Mouse (Mus musculus): ENCODE data around the gene Slc16a3.

DNA sequence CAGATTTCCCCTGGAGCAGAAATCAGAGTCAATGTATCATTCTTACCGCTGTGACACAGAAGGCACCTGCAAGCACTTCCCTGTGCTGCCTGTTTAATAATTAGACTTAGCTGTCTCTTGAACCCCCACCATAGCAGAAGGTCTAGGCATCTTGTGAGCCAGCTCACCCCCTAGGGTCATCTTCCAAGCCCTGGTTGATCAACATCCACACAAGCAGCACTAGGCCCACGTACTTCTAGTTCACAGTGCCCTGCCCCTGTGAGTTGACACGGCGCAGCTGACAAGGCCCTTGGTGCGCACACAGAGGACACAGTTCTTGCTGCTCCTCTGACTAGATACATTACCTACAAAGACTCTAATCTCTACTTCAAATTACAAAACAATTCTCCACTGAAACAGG is 21.5 kb downstream of the Slc16a3 start:
- TF ChIP-seq CTCF (IDR thresholded peaks at IDR 0.05; ENCODE audit: low read depth): no peak
- no peak for TF ChIP-seq EP300 (optimal IDR thresholded peaks at IDR 0.05)
